Mouse (Mus musculus) kidney, adult 2 months (tissue): ENCODE measurements around the gene Egln3.

Source experiments
- CTCF ChIP-seq: fragments of 200-500 bp; conservative IDR thresholded peaks from 2 replicates; pipeline ENCODE4 v1.5.1; 2011; ENCODE audit warnings: low read depth, mild to moderate bottlenecking, control low read depth, low read length, moderate library complexity, mixed read lengths; ENCODE audit not compliant: insufficient read depth, insufficient read length
- POLR2A ChIP-seq: fragments of 200-500 bp; IDR thresholded peaks from one replicate; pipeline ENCODE4 v1.6.1; 2011; ENCODE audit warnings: low read depth, low read length, control low read depth

GRCm38 (mm10) chr12:54161468-54162202 is 42.0 kb downstream of the Egln3 start:
- TF ChIP-seq CTCF (no peak), POLR2A (no peak)
